Mouse (Mus musculus) limb, embryonic 12.5 days (tissue): ENCODE results near the gene Nedd9. TPM values are rescaled to one million over a fixed set of nuclear protein-coding genes. Genes with fewer than 3 reads are reported as not detected.

ENCODE experiments used
- ATAC-seq: fragments of 200-750 bp; cut with Nextera tagmentation; 2 replicates; pipeline ENCODE4 v1.8.0; 2017; ENCODE audit warnings: low read depth, moderate TSS enrichment; ENCODE audit not compliant: insufficient number of reproducible peaks, insufficient read depth, low FRiP score, low TSS enrichment
- H3K27ac ChIP-seq: fragments of 300-500 bp; sonication (generic); 2 replicates; pipeline ENCODE4 v1.5.1; 2016; ENCODE audit warnings: mild to moderate bottlenecking, moderate library complexity
- H3K27me3 ChIP-seq: fragments of 300-500 bp; sonication (generic); 2 replicates; pipeline ENCODE4 v1.6.1; 2016; ENCODE audit warnings: mild to moderate bottlenecking, moderate library complexity
- H3K36me3 ChIP-seq: fragments of 300-500 bp; sonication (generic); 2 replicates; pipeline ENCODE4 v1.6.1; 2016; ENCODE audit warnings: mild to moderate bottlenecking, moderate library complexity
- H3K4me1 ChIP-seq: fragments of 300-500 bp; sonication (generic); replicated peaks from 2 replicates; pipeline ENCODE4 v1.6.1; 2016
- H3K4me2 ChIP-seq: fragments of 300-500 bp; sonication (generic); 2 replicates; pipeline ENCODE4 v1.6.1; 2016; ENCODE audit warnings: mild to moderate bottlenecking, moderate library complexity
- H3K4me3 ChIP-seq: fragments of 300-500 bp; sonication (generic); replicated peaks from 2 replicates; pipeline ENCODE4 v1.5.1; 2016; ENCODE audit warnings: mild to moderate bottlenecking
- H3K9ac ChIP-seq: fragments of 300-500 bp; sonication (generic); replicated peaks from 2 replicates; pipeline ENCODE4 v1.6.1; 2016; ENCODE audit warnings: mild to moderate bottlenecking, moderate library complexity
- H3K9me3 ChIP-seq: fragments of 300-500 bp; sonication (generic); 2 replicates; pipeline ENCODE4 v1.6.1; 2016; ENCODE audit warnings: mild to moderate bottlenecking, moderate library complexity
- WGBS: fragments of 180-500 bp; shearing (Covaris S2); methylation state at CpG from one replicate; pipeline ENCODE4 v1.1.7; 2016; 5-methylcytosine and 5-hydroxymethylcytosine counted together
- polyA plus RNA-seq: library from polyadenylated mRNA; unstranded; fragments of >200 nt; fragmentation: Nextera tagmentation; extraction: Ambion mirVana; gene quantifications from 2 replicates; pipeline ENCODE4 v1.2.1, GENCODE M21; 2016

Gene Nedd9
- polyA plus RNA-seq, 1 experiment from 2014 or later: 13.8 TPM

GRCm38 (mm10) chr13:41381806-41382546 is 105.2 kb downstream of the Nedd9 start:
- 84% methylated on average over 5 of the region's 5 CpGs for WGBS
- Histone ChIP-seq H3K9ac (no peak overlapping the region), H3K4me3 (no peak overlapping the region), H3K27me3 (peaks cover 6% of the 10 kb centered on the region; the same call in 1 of the 2 replicates), H3K9me3 (no peaks in the 10 kb centered on the region), H3K4me1 (peaks cover 12% of the 10 kb centered on the region; the same call in 1 of the 2 replicates), H3K36me3 (no peaks in the 10 kb centered on the region), H3K4me2 (no peak overlapping the region), H3K27ac (no peak overlapping the region)
- no peak for ATAC-seq

DNA sequence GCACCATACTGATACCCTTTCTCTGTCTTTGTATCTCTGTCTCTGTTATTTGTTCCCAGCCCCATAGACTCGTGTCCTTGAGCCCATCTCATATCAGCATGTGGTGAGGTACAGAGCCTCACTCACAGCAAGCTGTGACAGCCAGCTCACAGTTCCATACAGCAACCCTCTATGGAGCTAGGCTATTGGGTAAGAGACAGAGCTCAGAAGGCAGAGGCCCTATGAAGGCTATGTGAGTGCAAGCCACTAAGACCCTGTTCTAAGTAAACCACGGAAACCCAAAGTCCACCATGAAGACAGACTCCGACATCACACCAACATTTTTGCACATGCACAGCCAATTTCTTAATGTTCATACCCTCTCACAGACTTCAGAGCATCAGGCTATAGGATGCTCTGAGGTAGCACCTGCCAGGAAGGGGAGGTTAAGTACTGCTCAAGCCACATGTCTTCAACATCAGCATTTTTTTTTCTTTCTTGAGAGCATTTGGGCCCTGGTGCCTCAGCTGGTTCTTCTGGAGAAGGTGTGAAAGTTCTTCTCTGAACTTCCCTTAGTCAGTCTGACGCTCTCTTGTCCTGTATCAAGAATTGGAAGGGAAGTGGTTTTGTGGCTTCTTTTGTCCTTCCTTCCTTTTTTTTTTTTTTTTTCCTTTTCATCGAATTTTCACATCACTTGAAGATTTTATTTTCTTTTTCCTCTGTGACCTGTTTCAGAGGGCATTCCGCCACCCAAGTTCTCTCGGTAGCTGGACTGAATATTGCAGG is 105.9 kb downstream of the Nedd9 start:
- peaks cover 6% of the 10 kb centered on the region; the same call in 1 of the 2 replicates for H3K27me3 ChIP-seq
- H3K9me3 ChIP-seq: no peaks in the 10 kb centered on the region
- no peak overlapping the region for H3K27ac ChIP-seq
- H3K9ac ChIP-seq: no peak overlapping the region
- H3K4me2 ChIP-seq: no peak overlapping the region
- no peak overlapping the region for H3K4me3 ChIP-seq
- no peak for ATAC-seq
- H3K4me1 ChIP-seq: peaks cover 8% of the 10 kb centered on the region; the same call in 1 of the 2 replicates
- 82% methylated on average over 7 of the region's 7 CpGs for WGBS
- H3K36me3 ChIP-seq: no peaks in the 10 kb centered on the region

- H3K4me2 ChIP-seq: no peak overlapping the region
- ATAC-seq: no peak
- no peaks in the 10 kb centered on the region for H3K9me3 ChIP-seq
- no peak overlapping the region for H3K4me3 ChIP-seq
- no peak overlapping the region for H3K27ac ChIP-seq
- no peaks in the 10 kb centered on the region for H3K36me3 ChIP-seq
- H3K27me3 ChIP-seq: peaks cover 6% of the 10 kb centered on the region; the same call in 1 of the 2 replicates
- WGBS: 88% methylated on average over 4 of the region's 4 CpGs
- no peak overlapping the region for H3K9ac ChIP-seq
- H3K4me1 ChIP-seq: no peaks in the 10 kb centered on the region
Measured at GRCm38 (mm10) chr13:41379951-41380465, 107.2 kb downstream of the Nedd9 start.

DNA sequence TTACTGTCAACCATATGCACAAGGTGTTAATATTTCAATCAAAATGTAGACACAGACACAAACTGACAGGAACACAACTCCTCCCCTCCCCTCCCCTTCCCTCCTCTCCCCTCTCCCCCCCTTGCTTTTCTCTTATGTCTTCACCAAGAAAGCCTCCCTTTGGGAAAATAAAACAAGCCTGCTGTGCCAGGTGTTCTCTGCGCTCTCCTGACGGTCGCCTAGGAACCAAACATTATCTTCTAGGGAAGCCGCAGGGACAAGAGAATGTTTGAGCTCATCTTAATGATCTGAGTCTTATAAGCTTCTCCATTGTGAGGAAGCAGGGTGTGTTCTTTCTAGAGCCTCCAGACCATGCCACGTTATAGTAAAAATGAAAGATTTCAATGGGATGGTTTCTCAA is 108.7 kb downstream of the Nedd9 start:
- WGBS: 62% methylated on average over 5 of the region's 5 CpGs

DNA sequence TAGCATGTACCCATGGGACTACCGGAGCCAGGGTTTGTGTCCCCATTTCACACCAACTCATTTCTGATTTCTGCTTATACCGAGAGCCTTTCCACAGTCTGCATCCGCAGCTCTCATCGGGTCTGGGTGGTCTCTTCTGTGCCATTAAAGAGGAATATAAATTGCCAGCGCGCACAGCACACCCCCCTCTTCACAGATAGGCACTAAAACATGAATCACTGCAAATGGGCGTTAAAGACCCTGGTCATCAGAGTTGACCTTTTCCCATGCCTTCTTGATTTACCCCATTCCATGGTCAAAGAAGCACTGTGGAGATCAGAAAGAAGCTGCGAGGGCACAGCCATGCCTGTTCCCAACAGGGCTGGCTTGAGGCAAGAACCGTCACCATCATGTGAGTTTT is 109.3 kb downstream of the Nedd9 start:
- WGBS: 33% methylated on average over 9 of the region's 9 CpGs
- Histone ChIP-seq H3K9ac (no peak overlapping the region), H3K27me3 (peaks cover 6% of the 10 kb centered on the region; the same call in 1 of the 2 replicates), H3K9me3 (no peaks in the 10 kb centered on the region), H3K36me3 (no peaks in the 10 kb centered on the region), H3K4me2 (no peak overlapping the region), H3K4me3 (no peak overlapping the region), H3K4me1 (no peaks in the 10 kb centered on the region), H3K27ac (no peak overlapping the region)
- no peak for ATAC-seq

More for the DNA sequence above, 108.7 kb downstream of the Nedd9 start:
- H3K4me3 ChIP-seq: no peak overlapping the region
- no peaks in the 10 kb centered on the region for H3K4me1 ChIP-seq
- ATAC-seq: no peak
- H3K9ac ChIP-seq: no peak overlapping the region
- H3K27me3 ChIP-seq: peaks cover 6% of the 10 kb centered on the region; the same call in 1 of the 2 replicates
- H3K4me2 ChIP-seq: no peak overlapping the region
- H3K27ac ChIP-seq: no peak overlapping the region
- H3K36me3 ChIP-seq: no peaks in the 10 kb centered on the region
- no peaks in the 10 kb centered on the region for H3K9me3 ChIP-seq

- 14% methylated on average over 2 of the region's 2 CpGs for WGBS
Measured at GRCm38 (mm10) chr13:41377011-41377431, 110.1 kb downstream of the Nedd9 start.

GRCm38 (mm10) chr13:41376111-41376510 is 111.1 kb downstream of the Nedd9 start:
- Histone ChIP-seq H3K9me3 (no peaks in the 10 kb centered on the region), H3K4me3 (no peak overlapping the region), H3K4me2 (no peak overlapping the region), H3K9ac (no peak overlapping the region), H3K36me3 (no peaks in the 10 kb centered on the region), H3K4me1 (peaks cover 6% of the 10 kb centered on the region; the same call in 1 of the 2 replicates), H3K27ac (no peak overlapping the region), H3K27me3 (peaks cover 6% of the 10 kb centered on the region; the same call in 1 of the 2 replicates)
- 76% methylated on average over 4 of the region's 4 CpGs for WGBS
- no peak for ATAC-seq

More at GRCm38 (mm10) chr13:41377011-41377431, 110.1 kb downstream of the Nedd9 start:
- Histone ChIP-seq H3K27me3 (peaks cover 6% of the 10 kb centered on the region; the same call in 1 of the 2 replicates), H3K27ac (no peak overlapping the region), H3K4me2 (no peak overlapping the region), H3K9ac (no peak overlapping the region), H3K4me3 (no peak overlapping the region), H3K36me3 (no peaks in the 10 kb centered on the region), H3K9me3 (no peaks in the 10 kb centered on the region), H3K4me1 (peaks cover 1% of the 10 kb centered on the region; the same call in 1 of the 2 replicates)
- no peak for ATAC-seq

DNA sequence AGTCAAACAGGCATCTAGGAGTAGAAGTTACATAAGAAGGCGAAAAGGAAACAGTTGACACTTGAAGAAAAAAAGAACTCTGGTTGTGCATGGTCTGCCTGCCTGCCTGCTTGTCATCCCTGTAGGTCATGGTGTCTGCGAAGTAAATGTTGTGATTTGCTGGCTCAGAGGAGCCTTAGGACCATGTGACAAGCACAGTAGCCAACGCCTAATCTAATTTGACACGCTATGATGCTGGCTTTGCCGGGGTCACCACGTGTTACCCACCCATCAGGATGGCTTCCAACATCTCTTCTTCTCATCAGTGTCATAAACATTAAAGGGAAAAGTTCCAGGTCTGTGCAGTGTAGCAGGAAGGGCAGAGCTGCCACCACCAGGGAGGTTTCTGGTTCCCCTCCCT is 111.5 kb downstream of the Nedd9 start:
- H3K4me3 ChIP-seq: no peak overlapping the region
- H3K4me1 ChIP-seq: peaks cover 10% of the 10 kb centered on the region; the same call in 1 of the 2 replicates
- H3K9me3 ChIP-seq: no peaks in the 10 kb centered on the region
- H3K27ac ChIP-seq: no peak overlapping the region
- no peak overlapping the region for H3K9ac ChIP-seq
- no peaks in the 10 kb centered on the region for H3K36me3 ChIP-seq
- H3K27me3 ChIP-seq: peaks cover 6% of the 10 kb centered on the region; the same call in 1 of the 2 replicates
- H3K4me2 ChIP-seq: no peak overlapping the region
- ATAC-seq: no peak
- WGBS: 68% methylated on average over 6 of the region's 6 CpGs

DNA sequence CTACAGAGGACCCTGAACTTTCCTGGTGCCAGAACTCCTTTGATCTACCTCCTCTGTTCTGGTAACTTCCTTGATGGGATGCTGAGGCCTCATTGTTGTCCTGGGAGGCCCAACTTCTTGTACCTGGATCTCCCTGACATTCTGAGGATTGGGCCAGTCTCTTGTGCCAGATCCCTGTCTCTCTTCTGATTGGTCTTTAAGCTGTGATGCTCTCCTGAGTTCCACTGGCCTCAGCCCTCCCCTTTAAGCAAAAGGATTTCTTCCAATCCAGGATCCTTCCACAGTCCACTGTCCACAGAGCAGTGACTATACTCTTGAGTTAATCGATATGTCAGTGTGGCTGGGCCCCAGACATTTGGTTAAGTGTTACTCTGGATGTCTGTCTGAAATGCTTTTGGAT is 112.3 kb downstream of the Nedd9 start:
- no peak for ATAC-seq
- Histone ChIP-seq H3K4me1 (peaks cover 10% of the 10 kb centered on the region; the same call in 1 of the 2 replicates), H3K9ac (no peak overlapping the region), H3K9me3 (no peaks in the 10 kb centered on the region), H3K27ac (no peak overlapping the region), H3K36me3 (no peaks in the 10 kb centered on the region), H3K4me2 (no peak overlapping the region), H3K27me3 (peaks cover 3% of the 10 kb centered on the region; the same call in 1 of the 2 replicates), H3K4me3 (no peak overlapping the region)
- WGBS: 85% methylated on average over 1 of the region's 1 CpGs

DNA sequence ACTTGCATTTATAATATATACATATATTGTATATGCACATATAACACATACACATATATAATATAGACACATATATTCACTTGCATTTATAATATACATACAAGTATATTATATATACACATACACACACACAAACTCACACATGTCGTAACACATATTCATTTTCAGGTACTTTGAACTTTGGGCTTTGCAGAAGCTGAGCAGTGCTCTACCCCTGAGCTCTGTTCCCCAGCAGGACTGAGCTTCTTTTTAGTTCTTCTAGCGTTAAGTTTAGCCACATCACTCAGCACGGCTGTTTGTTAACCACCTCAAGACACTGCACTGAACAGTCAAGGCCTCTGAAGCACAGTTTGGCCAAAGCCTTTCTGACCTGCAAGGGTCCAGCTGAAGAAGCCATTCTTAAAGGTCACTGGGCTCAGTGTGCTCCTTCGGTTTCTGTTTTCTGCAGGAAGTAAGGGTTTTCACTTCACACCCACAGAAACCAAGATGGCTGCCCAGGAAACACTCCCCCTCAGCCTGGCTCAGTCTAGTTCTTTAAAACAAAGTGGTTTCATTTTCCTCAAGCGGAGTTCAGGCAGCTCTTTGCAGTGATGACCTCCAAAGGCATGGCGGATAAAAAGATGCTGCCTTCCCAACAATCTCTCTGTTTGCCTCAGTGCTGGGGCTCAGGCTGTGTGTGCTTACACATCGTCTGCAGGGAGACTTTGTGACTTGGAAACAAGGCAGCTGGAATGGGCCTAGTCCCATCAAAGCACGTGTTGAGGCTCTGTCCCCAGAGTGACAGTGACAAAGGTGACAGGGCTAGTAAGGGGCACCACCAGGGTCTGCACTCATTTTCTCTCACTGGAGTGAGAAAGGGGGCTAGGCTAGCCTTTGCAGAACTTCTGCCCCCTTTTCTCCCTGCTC is 114.4 kb downstream of the Nedd9 start:
- H3K4me1 ChIP-seq: peaks cover 10% of the 10 kb centered on the region; the same call in 1 of the 2 replicates

More for the DNA sequence above, 114.4 kb downstream of the Nedd9 start:
- H3K4me2 ChIP-seq: no peak overlapping the region
- H3K9ac ChIP-seq: no peak overlapping the region
- no peaks in the 10 kb centered on the region for H3K27me3 ChIP-seq
- WGBS: 79% methylated on average over 8 of the region's 8 CpGs
- H3K36me3 ChIP-seq: no peaks in the 10 kb centered on the region
- no peak overlapping the region for H3K27ac ChIP-seq
- H3K4me3 ChIP-seq: no peak overlapping the region
- no peaks in the 10 kb centered on the region for H3K9me3 ChIP-seq
- ATAC-seq: no peak
